Mouse (Mus musculus) small intestine, adult 2 months (tissue): ENCODE data around the gene Chtf18. TPM values are rescaled to one million over a fixed set of nuclear protein-coding genes. Genes with fewer than 3 reads are reported as not detected.

Source experiments
- H3K27ac ChIP-seq: fragments of 200-500 bp; 2 replicates; pipeline ENCODE4 v1.5.1; 2012; ENCODE audit warnings: low read depth, low read length, control low read depth, inconsistent platforms; ENCODE audit not compliant: insufficient read depth
- H3K27me3 ChIP-seq: fragments of 200-500 bp; 2 replicates; pipeline ENCODE4 v1.6.1; 2012; ENCODE audit warnings: mild to moderate bottlenecking, moderate library complexity, low read length, inconsistent platforms; ENCODE audit not compliant: control insufficient read depth, insufficient read depth
- H3K36me3 ChIP-seq: fragments of 200-500 bp; 2 replicates; pipeline ENCODE4 v1.6.1; 2012; ENCODE audit warnings: mild to moderate bottlenecking, low read length, control low read depth, inconsistent platforms; ENCODE audit not compliant: control insufficient read depth, insufficient read depth
- H3K4me1 ChIP-seq: fragments of 200-500 bp; 2 replicates; pipeline ENCODE4 v1.6.1; 2012; ENCODE audit warnings: low read length, inconsistent platforms, mixed read lengths; ENCODE audit not compliant: control insufficient read depth, insufficient read depth, insufficient read length
- H3K4me3 ChIP-seq: fragments of 200-500 bp; 2 replicates; pipeline ENCODE4 v1.5.1; 2012; ENCODE audit warnings: low read depth, mild to moderate bottlenecking, control low read depth, inconsistent platforms, low read length, moderate library complexity
- CTCF ChIP-seq: fragments of 200-500 bp; IDR thresholded peaks from 2 replicates; pipeline ENCODE4 v1.5.1; 2012; ENCODE audit warnings: low read depth, mild to moderate bottlenecking, control low read depth, inconsistent platforms, low read length, moderate library complexity, mixed read lengths; ENCODE audit not compliant: insufficient replicate concordance, insufficient read length; ENCODE audit errors: extremely low read depth
- POLR2A ChIP-seq: fragments of 200-500 bp; IDR thresholded peaks from 2 replicates; pipeline ENCODE4 v1.6.1; 2012; ENCODE audit warnings: low read depth, mild to moderate bottlenecking, control low read depth, inconsistent platforms, low read length, moderate library complexity
- WGBS: fragments of 180-500 bp; shearing (Covaris S2); methylation state at CpG from one replicate; pipeline ENCODE4 v1.1.7; 2018; 5-methylcytosine and 5-hydroxymethylcytosine counted together
- polyA plus RNA-seq: library from polyadenylated mRNA; depleted of rRNA; stranded (reverse); fragments of >200 nt; gene quantifications from 2 replicates; pipeline ENCODE4 v1.2.3, GENCODE M21; 2012

Chtf18 gene
- polyA plus RNA-seq, 1 experiment = 15.2 TPM

- H3K27ac ChIP-seq = no peak overlapping the region
- WGBS = 44% methylated on average over 4 of the region's 4 CpGs
- TF ChIP-seq POLR2A = no peak
- TF ChIP-seq CTCF = no peak
- H3K36me3 ChIP-seq = no peaks in the 10 kb centered on the region
- no peaks in the 10 kb centered on the region for H3K4me1 ChIP-seq
- no peak overlapping the region for H3K4me3 ChIP-seq
- no peaks in the 10 kb centered on the region for H3K27me3 ChIP-seq
These were observed 34.3 kb upstream of the Chtf18 start for GRCm38 (mm10) chr17:25761561-25761970.

GRCm38 (mm10) chr17:25760148-25760547 is 32.9 kb upstream of the Chtf18 start:
- H3K4me3 ChIP-seq = no peak overlapping the region
- no peaks in the 10 kb centered on the region for H3K4me1 ChIP-seq
- H3K36me3 ChIP-seq = no peaks in the 10 kb centered on the region
- no peaks in the 10 kb centered on the region for H3K27me3 ChIP-seq
- H3K27ac ChIP-seq = no peak overlapping the region
- TF ChIP-seq CTCF (no peak), POLR2A (no peak)
- WGBS = 71% methylated on average over 8 of the region's 8 CpGs

GRCm38 (mm10) chr17:25757691-25758090 is 30.5 kb upstream of the Chtf18 start:
- TF ChIP-seq POLR2A = no peak
- TF ChIP-seq CTCF = no peak

GRCm38 (mm10) chr17:25756378-25757242 is 29.4 kb upstream of the Chtf18 start:
- whole genome bisulfite sequencing = 63% methylated on average over 9 of the region's 9 CpGs
- H3K4me1 ChIP-seq = no peaks in the 10 kb centered on the region
- H3K4me3 ChIP-seq = no peak overlapping the region
- no peak overlapping the region for H3K27ac ChIP-seq
- H3K36me3 ChIP-seq = no peaks in the 10 kb centered on the region
- no peak for TF ChIP-seq POLR2A
- no peak for TF ChIP-seq CTCF
- H3K27me3 ChIP-seq = no peaks in the 10 kb centered on the region

More at GRCm38 (mm10) chr17:25757691-25758090, 30.5 kb upstream of the Chtf18 start:
- no peak overlapping the region for H3K27ac ChIP-seq
- H3K27me3 ChIP-seq = no peaks in the 10 kb centered on the region
- no peak overlapping the region for H3K4me3 ChIP-seq
- H3K4me1 ChIP-seq = no peaks in the 10 kb centered on the region
- 49% methylated on average over 3 of the region's 3 CpGs for WGBS
- no peaks in the 10 kb centered on the region for H3K36me3 ChIP-seq

- Histone ChIP-seq H3K27ac (no peak overlapping the region), H3K27me3 (no peaks in the 10 kb centered on the region), H3K4me3 (no peak overlapping the region), H3K4me1 (no peaks in the 10 kb centered on the region), H3K36me3 (no peaks in the 10 kb centered on the region)
- no peak for TF ChIP-seq CTCF
- TF ChIP-seq POLR2A = no peak
- WGBS = 19% methylated on average over 4 of the region's 4 CpGs
These were observed 28.6 kb upstream of the Chtf18 start for GRCm38 (mm10) chr17:25755627-25756377.

GRCm38 (mm10) chr17:25755086-25755485 is 27.9 kb upstream of the Chtf18 start:
- WGBS = 68% methylated on average over 4 of the region's 4 CpGs
- no peak overlapping the region for H3K27ac ChIP-seq
- no peaks in the 10 kb centered on the region for H3K27me3 ChIP-seq
- no peaks in the 10 kb centered on the region for H3K36me3 ChIP-seq
- TF ChIP-seq POLR2A (no peak), CTCF (no peak)
- no peaks in the 10 kb centered on the region for H3K4me1 ChIP-seq
- H3K4me3 ChIP-seq = no peak overlapping the region

- TF ChIP-seq POLR2A (no peak), CTCF (no peak)
- Histone ChIP-seq H3K4me3 (no peak within 1 kb of the TSS), H3K27ac (no peak within 1 kb of the TSS), H3K27me3 (no peaks in the 10 kb centered on the region), H3K4me1 (no peaks in the 10 kb centered on the region), H3K36me3 (no peaks in the 10 kb centered on the region)
- 72% methylated on average over 9 of the region's 9 CpGs for WGBS
These were observed 27.0 kb upstream of the Chtf18 start, which contains the start of gene Msln for GRCm38 (mm10) chr17:25754241-25754640. Gene Msln (minus strand): TSS chr17:25754378.
